Mouse (Mus musculus): Measurements from ENCODE around the gene Kirrel3.

The Kirrel3 gene

DNA sequence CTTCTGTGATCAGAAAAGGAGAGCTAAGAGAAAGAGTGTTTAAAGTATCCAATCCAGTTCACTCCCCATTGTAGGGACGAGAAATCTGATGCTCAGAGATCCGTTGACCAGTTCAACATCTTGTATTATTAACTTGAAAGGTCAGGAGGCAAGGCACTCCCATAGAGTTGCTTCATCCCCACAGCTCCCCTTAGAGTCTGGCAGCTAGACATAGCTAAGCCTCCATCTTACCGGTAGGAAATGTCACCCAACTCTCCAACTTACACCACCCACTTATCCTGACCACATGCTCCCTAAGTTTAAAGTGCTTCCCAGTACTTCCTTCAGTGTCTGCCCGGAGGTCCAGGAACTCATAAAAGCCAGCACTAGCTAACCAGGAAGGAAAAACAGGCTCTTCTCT lies 202.7 kb downstream of the Kirrel3 start:
- DNase-seq (ENCODE audit: low spot score in 2 of 2): no peak

DNA sequence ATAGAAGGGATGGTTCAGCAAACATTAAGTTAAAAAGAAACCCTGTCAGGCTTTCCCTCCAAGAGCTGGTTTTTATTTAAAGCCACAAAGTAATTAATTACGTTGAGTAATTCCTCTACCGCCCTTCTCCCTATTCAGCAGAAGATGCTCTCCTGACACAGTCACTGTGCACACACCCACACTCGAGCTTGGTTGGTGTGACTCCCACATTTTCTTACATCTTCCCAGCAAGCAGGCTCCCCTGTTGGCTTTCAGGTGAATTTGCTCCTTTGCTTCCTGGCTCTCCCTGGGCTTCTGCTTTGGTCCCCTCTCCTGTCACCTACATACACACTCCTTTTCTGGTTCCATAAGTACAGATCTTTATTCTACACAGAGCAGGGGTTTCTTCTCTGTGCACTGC lies 203.7 kb downstream of the Kirrel3 start:
- DNase-seq (ENCODE audit: low spot score in 2 of 2): no peak

DNA sequence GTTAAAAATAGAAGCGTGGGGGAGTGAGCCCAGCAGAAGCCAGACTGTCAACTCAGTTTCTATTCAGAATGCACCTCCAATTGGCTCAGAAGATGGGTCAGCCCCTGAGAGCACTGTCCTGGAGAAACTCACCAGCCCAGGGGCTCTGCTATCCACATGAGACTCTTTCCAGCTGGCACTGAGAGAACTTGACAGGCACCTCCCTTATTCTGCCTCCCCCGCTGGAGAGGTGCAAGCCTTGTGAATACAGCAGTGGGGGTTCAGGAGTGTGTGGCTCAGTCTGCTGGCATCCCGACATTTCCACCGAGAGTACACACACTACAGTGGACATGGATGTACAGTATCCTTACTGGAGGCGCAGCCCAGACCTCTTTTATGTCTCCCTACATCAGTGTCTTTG lies 210.0 kb downstream of the Kirrel3 start:
- no peak for DNase-seq (ENCODE audit: low spot score in 2 of 2)

DNA sequence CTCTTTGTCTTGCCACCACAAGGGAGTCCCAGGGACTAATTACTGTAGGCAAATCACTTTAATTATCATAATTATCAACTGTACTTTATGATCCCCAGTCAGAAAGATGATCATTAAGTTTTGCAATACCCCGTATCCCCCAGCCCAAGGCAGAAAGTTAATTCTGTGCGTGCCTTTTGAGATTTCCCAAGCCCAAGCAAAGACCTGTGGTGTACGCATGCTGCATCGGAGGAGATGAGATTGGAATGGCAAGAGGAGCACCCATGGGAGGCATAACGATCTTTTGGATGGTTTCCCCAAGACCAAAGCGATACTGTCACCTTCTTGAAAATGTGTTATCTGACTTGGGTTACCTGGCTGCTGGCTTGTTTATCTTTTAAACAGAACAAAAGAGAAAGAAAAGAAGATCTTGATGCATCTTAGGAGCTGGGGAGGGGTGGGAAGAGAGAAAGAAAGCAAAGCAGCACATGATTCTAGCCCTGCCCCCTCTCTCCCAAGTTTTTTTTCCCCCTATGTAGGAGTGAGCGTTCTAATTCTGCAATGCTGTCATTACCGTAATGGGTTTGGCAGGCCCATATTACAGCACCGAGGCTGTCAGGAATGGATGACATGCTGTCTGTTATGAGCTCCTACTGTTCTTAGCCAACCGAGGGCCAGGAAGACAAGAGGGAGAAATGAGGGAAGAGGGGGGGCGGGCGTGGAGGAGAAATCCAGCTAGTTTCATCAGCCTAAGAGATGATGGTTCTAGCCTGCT lies 218.0 kb downstream of the Kirrel3 start:
- DNase-seq (ENCODE audit: low spot score in 2 of 2): no peak

DNA sequence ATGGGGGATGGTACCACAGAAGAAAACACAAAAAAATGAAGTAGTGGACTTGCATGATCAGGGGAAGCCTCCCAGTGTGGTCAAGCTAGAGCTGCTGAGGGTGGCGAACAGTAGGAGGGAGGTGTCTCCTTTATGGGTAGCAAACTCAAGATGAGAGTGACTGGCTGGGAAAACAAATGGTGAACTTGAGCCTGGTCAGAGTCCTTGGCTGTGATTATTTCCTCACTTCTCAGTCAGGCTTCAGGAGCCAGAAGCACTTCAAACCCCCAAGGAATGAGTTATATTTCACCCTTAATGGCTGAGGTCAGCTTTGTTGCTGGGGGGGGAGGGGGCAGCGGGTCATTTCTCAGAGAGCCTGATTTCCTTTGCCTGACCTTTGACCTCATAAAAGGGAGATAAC lies 218.7 kb downstream of the Kirrel3 start:
- no peak for DNase-seq (ENCODE audit: low spot score in 2 of 2)

DNA sequence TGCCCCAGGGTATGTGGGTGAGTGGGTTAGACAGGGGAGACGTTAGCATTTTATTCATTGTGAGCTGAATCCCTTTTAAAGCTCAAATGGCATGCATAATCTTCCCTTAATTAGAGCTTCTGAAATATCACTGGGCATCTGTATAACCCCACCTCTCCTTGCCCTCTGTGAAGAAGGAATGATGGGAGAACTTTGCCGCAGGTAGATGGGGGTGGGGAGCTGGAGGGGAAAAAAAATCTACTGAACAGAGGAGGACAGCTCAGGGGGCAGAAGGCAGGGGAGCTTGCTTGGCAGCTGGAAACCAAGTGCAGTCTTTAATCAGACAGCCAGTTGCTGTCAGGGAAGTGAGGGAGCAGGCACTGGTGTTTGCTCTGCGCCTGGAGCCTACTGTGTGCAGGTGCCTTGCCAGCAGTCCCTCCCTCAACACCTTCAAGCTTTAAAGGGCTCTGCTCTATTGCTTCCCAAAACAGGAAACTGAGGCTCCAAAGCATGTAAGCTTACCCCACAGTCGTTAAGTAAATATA lies 220.7 kb downstream of the Kirrel3 start:
- DNase-seq (ENCODE audit: low spot score in 2 of 2): no peak

DNA sequence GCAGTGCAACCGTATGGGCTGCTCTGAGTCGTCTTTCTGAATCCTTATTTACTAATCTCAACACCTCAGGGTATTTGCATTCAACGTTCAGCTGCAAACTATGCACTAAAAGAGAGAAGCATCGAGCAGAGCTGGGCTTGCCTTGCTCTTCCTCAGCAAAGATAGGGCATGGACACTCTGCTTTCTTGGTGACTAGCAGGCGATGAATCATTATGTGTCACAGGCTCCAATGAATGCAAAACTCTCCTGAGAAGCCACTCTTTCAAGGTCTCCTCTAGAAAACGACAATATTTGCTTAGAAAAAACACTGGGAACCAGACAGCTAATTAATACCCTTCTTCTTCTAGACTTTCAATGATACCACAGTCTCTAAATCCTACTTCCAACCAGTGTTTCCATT lies 223.0 kb downstream of the Kirrel3 start:
- DNase-seq (ENCODE audit: low spot score in 2 of 2): no peak

DNA sequence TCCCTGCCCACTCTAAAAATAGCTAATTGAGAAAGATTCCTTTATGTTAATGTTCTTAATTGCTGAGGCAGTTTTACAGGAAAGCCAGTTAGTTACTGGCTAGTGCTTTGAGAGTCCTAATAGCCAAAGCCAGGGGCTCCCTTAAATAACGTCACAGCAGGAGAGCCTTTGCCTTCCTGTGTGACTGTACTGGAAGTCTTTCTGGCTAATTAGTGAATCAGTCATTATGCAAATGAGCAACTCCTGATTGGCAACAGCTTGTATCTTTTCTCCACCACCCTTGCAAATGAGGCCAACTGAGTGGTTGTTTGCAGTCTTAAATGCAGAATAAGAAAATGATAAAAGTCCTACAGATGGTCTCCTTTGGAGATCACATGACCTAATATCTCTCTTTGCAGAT lies 226.3 kb downstream of the Kirrel3 start:
- DNase-seq (ENCODE audit: low spot score in 2 of 2): no peak

DNA sequence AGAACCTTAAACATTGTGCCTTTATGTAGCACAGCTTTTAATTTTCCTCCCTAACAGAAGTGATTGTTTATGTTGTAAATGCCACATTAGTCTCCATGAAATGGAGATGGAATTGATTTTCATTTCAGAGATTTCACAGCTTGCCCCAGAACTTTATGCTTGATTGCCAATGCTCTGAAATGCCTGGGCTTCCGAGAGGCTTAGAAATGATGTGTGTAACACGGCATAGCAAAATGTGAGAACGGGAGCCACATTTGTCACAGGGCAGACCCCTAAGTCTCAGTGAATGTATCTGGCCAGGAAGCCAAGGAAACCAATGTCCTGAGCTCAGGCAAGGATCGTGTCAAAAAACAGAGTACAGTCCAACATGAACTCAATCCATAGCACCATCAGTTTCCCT lies 227.3 kb downstream of the Kirrel3 start:
- DNase-seq (ENCODE audit: low spot score in 2 of 2): no peak

DNA sequence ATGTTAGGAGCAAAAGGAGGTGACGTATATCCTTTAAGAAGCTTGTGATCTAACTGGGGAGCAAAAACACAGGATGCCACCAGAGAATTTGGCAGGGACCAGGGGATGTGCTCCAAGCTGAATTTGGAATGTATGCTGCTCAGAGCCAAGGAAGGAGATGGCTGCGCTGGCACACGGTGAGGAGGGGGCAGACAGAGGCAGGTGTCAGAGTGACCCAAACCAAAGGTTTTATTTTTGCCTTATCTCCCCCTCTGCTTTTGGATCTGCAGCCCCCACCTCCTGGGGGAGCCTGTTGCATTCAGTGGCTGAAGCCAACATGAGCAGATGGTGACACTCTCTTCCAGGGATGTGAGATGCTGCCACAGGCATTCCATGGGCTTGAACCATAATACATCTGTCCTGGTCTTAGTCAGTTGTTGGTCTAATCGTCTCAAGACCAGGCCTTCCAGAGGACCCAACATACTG lies 227.8 kb downstream of the Kirrel3 start:
- DNase-seq (ENCODE audit: low spot score in 2 of 2): no peak

DNA sequence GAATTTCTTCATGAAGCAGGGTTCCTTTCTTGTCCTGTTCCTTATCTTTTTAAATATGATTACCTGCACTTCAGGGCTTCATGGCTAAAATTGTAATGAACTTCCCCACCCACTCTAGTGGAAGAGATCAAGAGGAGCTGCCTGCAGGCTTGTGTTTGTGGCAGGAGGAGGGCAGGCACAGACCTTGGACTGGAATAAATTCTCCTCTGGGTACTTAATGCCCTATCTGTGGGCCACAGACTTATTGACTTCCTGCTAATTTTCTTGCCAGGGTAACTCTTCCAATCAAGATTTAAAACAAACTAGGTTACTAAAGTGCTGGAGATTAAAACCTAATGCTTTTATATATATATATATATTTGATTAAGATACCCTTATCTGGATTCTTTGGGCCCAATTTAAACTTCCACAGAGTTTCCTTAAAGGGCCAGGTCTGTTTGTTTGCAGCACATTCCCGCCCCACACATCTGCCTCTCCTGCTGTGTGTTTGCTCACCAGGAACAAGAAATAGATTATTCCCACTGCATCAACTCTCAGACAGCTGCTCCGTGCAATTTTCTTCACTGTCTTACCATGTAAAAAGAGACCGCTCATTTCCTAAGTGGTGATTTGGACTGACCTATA lies 229.4 kb downstream of the Kirrel3 start:
- no peak for DNase-seq (ENCODE audit: low spot score in 2 of 2)

DNA sequence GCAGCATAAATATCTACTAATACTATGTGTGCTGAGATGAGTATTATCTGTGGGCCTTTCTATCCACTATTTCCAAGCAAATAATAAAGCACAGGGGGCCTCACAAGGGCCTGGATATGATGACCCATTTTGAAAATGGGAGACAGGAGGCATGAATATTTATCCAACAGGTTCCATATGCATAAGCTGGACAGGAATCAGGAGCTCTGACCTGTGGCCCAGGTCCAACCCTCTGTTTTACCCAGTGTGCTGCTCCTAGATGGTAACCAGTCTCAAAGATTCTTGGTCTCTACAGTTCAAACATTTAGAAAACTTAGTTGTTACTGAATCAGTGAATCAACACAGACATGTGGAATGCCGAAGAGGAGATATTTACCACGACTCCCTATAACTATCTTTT lies 230.8 kb downstream of the Kirrel3 start:
- no peak for DNase-seq (ENCODE audit: low spot score in 2 of 2)

DNA sequence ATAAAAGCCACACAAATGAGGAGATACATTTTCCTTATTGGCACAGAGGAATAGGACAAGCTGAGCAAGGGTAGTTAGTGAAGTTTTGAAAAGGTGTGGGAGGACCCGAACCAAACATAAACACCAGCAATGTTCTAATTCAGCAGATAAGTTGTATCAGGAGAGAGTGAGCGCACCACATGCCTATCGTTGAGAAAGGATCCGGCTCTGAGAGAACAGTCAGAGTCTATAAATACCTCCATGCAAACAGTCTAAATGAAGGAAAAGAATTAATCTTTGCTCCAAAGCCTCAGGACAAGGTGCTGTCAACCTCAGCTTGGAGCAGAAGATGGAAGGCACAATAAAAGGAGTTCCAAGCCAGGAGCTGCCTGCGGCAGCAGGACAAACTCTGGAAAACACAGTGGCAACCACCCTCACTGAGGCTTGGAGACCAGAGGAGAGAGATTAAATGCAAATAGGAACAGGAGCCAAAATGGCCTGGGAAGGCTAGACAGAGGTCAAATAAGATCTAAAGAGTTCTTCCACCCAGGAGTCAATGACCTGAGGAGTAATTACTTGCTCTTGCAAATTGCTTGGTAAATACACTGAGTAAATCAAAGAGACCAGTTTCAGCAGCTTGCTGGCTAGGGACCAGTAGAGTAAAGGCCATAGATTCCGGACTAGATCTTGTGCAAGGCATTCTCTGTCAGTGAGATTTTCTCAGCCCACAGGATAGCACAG lies 235.9 kb downstream of the Kirrel3 start:
- no peak for DNase-seq (ENCODE audit: low spot score in 2 of 2)

DNA sequence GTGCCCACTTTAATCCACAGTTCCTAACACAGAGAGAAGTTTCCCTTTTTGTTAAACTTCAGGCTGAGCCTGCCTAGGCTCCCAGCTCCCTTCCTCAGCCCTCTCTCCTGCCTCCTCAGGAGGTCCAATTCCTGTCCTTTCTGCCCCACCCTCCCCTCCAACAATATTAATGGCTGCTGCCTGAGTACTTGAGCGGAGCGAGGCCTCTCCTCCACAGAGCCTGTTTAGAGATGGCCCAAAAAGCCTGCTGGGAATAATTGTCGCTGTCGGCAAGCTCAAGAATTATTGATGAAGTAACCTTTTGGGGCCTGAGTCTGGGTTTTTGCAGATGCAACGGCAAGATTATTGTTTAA lies 236.5 kb downstream of the Kirrel3 start:
- no peak for DNase-seq (ENCODE audit: low spot score in 2 of 2)

DNA sequence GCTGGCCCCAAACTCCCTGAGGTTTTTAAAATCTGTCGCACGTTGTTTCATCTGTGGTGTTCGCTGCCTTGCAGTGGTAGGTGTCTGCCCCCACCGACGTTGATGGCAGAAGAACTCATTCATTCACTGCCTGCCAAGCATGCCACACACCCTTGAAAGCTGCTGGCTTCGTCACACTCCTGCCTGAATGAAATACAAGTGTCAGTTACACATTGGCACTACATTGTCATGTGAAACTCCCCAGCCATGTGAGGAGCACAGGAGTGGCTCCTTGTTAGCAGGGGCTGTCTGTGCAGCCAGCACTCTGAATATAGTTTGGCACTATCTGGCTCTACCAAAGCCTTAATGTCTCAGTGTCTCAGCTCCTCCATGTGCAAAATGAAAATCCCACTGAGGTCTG lies 246.8 kb downstream of the Kirrel3 start:
- no peak for DNase-seq (ENCODE audit: low spot score in 2 of 2)

DNA sequence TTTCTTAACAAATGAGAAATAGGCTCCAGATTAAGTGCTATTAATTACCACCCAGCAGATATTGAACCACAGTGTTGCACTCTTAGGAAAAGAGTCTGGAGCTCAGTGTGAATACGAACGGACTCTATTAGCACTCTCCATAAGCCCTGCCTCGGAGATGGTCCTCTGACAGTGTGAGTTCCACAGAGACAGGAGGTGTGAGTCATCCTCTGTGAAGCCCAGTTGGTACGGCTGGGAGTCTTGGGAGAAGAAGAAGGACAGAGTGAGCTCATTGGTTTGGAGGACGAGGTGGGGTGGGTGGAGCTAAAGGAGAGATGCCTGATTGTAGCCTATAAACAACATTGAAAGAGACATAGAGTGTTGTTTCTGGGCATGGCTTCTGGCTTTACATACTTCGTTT lies 247.9 kb downstream of the Kirrel3 start:
- DNase-seq (ENCODE audit: low spot score in 2 of 2): no peak

DNA sequence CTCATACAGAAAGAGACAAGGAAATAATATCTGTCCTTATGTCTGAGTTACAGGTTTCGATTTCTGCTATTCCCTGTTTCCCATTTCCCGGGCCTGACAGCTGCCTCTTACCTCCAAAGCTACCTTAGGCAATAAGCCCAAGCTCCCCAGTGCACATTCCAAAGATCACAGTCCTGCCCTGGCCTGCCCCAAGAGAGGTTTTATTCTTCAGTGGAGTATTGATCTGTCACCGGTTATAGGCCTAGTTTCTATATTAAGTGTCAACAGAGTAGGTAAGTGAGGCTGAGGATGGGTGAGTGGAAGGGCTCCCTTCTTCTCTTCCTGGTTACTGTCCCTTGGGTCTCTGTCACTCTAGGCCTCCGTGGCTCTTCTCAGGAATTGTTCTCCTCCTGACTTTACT lies 249.3 kb downstream of the Kirrel3 start:
- no peak for DNase-seq (ENCODE audit: low spot score in 2 of 2)

DNA sequence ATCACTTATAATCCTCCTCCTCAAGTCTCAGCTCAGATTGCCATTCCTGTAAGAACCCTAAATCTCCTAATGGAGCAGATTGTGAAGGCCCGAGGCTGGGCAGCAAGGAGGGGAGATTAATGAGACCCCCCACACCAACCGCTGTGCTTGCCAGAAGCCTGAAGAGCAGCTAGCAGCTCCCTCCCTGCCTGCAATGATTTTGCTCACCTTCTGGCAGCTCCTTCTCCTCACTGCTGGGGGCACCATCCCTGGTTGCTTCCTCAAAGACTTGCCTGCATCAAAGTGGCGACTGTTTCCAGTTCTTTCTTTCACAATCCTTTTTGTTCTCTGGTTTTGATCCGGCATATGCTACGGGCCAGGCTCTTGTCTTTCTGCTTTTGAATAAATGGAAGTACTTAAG lies 253.7 kb downstream of the Kirrel3 start:
- DNase-seq (ENCODE audit: low spot score in 2 of 2): no peak

DNA sequence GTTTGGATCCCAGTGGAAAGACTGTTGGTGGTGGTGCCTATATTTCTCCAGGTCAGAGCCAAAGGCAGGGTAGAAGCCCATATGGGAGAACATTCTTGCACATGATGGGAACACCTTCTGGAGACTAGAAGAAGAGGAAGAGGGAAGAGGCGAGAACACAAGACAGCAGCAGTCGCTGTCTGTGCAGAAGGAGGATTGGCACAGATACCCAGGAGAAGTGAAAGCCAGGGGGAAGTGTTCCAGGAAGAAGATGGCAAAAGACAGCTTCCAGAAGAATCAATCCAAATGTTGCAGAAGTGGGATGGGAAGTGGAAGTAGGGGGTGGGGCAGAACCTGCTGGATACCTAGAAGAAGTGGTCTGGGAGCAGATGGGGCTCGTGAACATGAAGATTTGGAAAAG lies 255.1 kb downstream of the Kirrel3 start:
- DNase-seq (ENCODE audit: low spot score in 2 of 2): no peak

DNA sequence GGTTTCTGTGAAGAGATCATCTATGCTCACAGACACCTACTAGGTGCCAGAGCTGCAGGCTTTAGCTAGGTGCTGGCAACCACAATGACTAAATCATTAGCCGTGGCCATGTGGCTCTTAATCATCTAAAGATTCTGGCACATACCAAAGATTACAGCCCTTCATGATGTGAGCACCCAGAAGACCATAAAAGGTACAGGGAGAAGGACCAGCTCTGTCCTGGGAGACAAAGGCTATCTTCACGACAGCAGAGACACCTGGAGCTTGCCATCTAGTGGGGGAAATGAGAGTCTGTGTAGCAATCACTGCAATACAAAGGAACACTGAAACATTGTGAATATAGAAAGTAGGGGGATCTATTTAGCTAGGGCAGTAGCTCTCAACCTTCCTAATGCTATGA lies 262.3 kb downstream of the Kirrel3 start:
- DNase-seq (ENCODE audit: low spot score in 2 of 2): no peak

DNA sequence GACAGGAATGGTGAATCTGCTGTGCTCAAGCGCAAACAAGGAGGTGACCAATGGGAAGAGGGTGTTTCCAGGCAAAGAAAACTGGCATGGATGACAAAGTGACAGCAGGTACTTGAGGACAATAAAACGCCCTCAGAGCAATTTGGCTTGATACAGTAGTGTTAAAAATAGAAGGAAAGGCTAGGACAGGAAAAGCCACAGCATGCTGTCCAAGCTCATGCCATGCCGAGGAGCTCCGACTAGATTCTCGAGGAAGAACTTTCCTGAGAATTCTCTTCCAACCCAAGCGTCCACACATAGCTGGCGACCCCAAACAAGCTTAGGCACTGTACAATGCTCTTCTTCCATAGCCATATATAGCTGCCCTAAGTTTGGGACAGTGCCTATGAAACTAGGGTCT lies 263.5 kb downstream of the Kirrel3 start:
- DNase-seq (ENCODE audit: low spot score in 2 of 2): no peak

DNA sequence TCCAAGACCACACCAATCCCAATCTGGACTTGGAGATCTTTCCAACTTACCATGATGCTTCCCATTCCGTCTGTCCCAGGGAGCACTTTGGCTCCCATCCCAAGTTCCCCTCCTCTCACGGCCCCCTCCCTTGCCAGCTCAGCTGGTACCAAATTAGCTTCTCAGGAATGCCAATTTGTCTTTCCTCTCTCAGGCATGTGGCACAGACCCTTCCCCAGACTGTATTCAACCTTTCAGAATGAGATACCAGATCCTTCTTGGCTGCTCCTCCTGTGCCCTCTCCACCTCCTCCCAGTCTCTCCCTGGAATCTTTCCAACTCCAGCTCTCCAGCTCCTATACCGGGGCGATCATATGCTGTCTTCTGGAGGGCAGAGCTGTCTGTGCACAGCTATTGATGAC lies 264.2 kb downstream of the Kirrel3 start:
- no peak for DNase-seq (ENCODE audit: low spot score in 2 of 2)

DNA sequence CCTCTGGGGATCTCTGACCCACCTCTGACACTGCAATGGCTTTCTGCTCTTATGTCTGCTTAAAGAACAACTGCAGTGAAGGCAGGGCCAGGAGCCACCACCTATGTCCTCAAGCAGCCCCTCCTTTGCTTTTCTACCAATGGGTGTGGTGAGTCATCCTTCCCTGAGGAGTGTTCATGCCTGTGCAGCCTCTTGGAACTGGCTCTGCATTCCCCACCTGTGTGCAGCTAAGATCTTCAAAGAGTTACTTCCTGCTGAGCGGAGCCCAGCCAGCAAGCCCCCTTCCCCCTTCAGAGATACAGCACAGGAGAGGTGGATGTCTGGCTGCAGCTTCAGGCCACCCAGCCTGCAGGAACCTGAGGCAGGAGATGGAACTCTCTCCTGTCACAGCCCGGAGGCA lies 265.2 kb downstream of the Kirrel3 start:
- DNase-seq (ENCODE audit: low spot score in 2 of 2): no peak

Data from frontal cortex, postnatal 14 days (tissue).